Mouse (Mus musculus): Measurements from ENCODE around the gene Pak2. TPM values are rescaled to one million over a fixed set of nuclear protein-coding genes. Genes with fewer than 3 reads are reported as not detected.

Pak2 gene
- polyA plus RNA-seq (2015; fragmentation: Nextera tagmentation; extraction: Ambion mirVana) = 38.0 and 38.7 TPM in 2 replicates

GRCm38 (mm10) chr16:32078991-32079511 lies at the start of gene Pak2:
TSS of gene Pak2 (minus strand) at chr16:32079342.
- peak; percentile 96 for ATAC-seq (ENCODE audit: insufficient read depth, low FRiP score)
- H3K27me3 ChIP-seq (ENCODE audit: control insufficient read depth, insufficient read depth, low read length) = no peaks in the 10 kb centered on the region
- H3K36me3 ChIP-seq (ENCODE audit: control insufficient read depth, insufficient read depth, low read length) = no peaks in the 10 kb centered on the region
- under 1% methylated on average over 57 of the region's 60 CpGs for WGBS
- H3K4me2 ChIP-seq (ENCODE audit: low read depth, low read length) = peak within 1 kb of the TSS; percentile 73
- H3K9ac ChIP-seq (ENCODE audit: low read length) = peak within 1 kb of the TSS; percentile 98
- peaks cover 14% of the 10 kb centered on the region for H3K4me1 ChIP-seq (ENCODE audit: control insufficient read depth, insufficient read depth, low read length)
- peak within 1 kb of the TSS; percentile 98 for H3K27ac ChIP-seq (ENCODE audit: low read length)
- H3K4me3 ChIP-seq (replicated peaks; ENCODE audit: low read length) = peak within 1 kb of the TSS; percentile 91
- H3K9me3 ChIP-seq (replicated peaks; ENCODE audit: control insufficient read depth, low read length) = no peaks in the 10 kb centered on the region

GRCm38 (mm10) chr16:32127046-32127445 lies 47.9 kb upstream of the Pak2 start:
- no peak for ATAC-seq (ENCODE audit: insufficient read depth, low FRiP score)
- WGBS = 77% methylated on average over 4 of the region's 4 CpGs
- Histone ChIP-seq H3K4me1 (ENCODE audit: control insufficient read depth, insufficient read depth, low read length) (no peaks in the 10 kb centered on the region), H3K4me3 (replicated peaks; ENCODE audit: low read length) (no peak overlapping the region), H3K27me3 (ENCODE audit: control insufficient read depth, insufficient read depth, low read length) (no peaks in the 10 kb centered on the region), H3K9me3 (replicated peaks; ENCODE audit: control insufficient read depth, low read length) (no peaks in the 10 kb centered on the region), H3K9ac (ENCODE audit: low read length) (no peak overlapping the region), H3K36me3 (ENCODE audit: control insufficient read depth, insufficient read depth, low read length) (no peaks in the 10 kb centered on the region), H3K27ac (ENCODE audit: low read length) (peak overlapping the region; percentile 43; the same call in 1 of the 2 replicates), H3K4me2 (ENCODE audit: low read depth, low read length) (no peak overlapping the region)

- Histone ChIP-seq H3K9me3 (replicated peaks; ENCODE audit: control insufficient read depth, low read length) (no peaks in the 10 kb centered on the region), H3K4me1 (ENCODE audit: control insufficient read depth, insufficient read depth, low read length) (no peaks in the 10 kb centered on the region), H3K36me3 (ENCODE audit: control insufficient read depth, insufficient read depth, low read length) (no peaks in the 10 kb centered on the region), H3K27ac (ENCODE audit: low read length) (0 out of 2 replicates have a peak overlapping the region, but pooled peaks have one; percentile 18), H3K27me3 (ENCODE audit: control insufficient read depth, insufficient read depth, low read length) (no peaks in the 10 kb centered on the region), H3K4me2 (ENCODE audit: low read depth, low read length) (no peak overlapping the region), H3K9ac (ENCODE audit: low read length) (no peak overlapping the region), H3K4me3 (replicated peaks; ENCODE audit: low read length) (no peak overlapping the region)
- 81% methylated on average over 3 of the region's 3 CpGs for WGBS
- no peak for ATAC-seq (ENCODE audit: insufficient read depth, low FRiP score)
Observed at GRCm38 (mm10) chr16:32125364-32125763, 46.2 kb upstream of the Pak2 start.

GRCm38 (mm10) chr16:32124444-32125335 lies 45.5 kb upstream of the Pak2 start:
- ATAC-seq (ENCODE audit: insufficient read depth, low FRiP score) = no peak
- Histone ChIP-seq H3K4me2 (ENCODE audit: low read depth, low read length) (no peak overlapping the region), H3K27ac (ENCODE audit: low read length) (peak overlapping the region; percentile 1; the same call in 1 of the 2 replicates)

GRCm38 (mm10) chr16:32124020-32124419 lies 44.9 kb upstream of the Pak2 start:
- H3K4me1 ChIP-seq (ENCODE audit: control insufficient read depth, insufficient read depth, low read length) = no peaks in the 10 kb centered on the region
- ATAC-seq (ENCODE audit: insufficient read depth, low FRiP score) = no peak
- WGBS = 83% methylated on average over 7 of the region's 7 CpGs
- H3K4me2 ChIP-seq (ENCODE audit: low read depth, low read length) = no peak overlapping the region
- H3K9me3 ChIP-seq (replicated peaks; ENCODE audit: control insufficient read depth, low read length) = no peaks in the 10 kb centered on the region
- H3K4me3 ChIP-seq (replicated peaks; ENCODE audit: low read length) = no peak overlapping the region
- no peaks in the 10 kb centered on the region for H3K36me3 ChIP-seq (ENCODE audit: control insufficient read depth, insufficient read depth, low read length)
- H3K27me3 ChIP-seq (ENCODE audit: control insufficient read depth, insufficient read depth, low read length) = no peaks in the 10 kb centered on the region
- no peak overlapping the region for H3K27ac ChIP-seq (ENCODE audit: low read length)
- no peak overlapping the region for H3K9ac ChIP-seq (ENCODE audit: low read length)

More at GRCm38 (mm10) chr16:32124444-32125335, 45.5 kb upstream of the Pak2 start:
- Histone ChIP-seq H3K27me3 (ENCODE audit: control insufficient read depth, insufficient read depth, low read length) (no peaks in the 10 kb centered on the region), H3K9me3 (replicated peaks; ENCODE audit: control insufficient read depth, low read length) (no peaks in the 10 kb centered on the region), H3K9ac (ENCODE audit: low read length) (no peak overlapping the region), H3K36me3 (ENCODE audit: control insufficient read depth, insufficient read depth, low read length) (no peaks in the 10 kb centered on the region), H3K4me3 (replicated peaks; ENCODE audit: low read length) (no peak overlapping the region), H3K4me1 (ENCODE audit: control insufficient read depth, insufficient read depth, low read length) (no peaks in the 10 kb centered on the region)
- WGBS = 62% methylated on average over 17 of the region's 17 CpGs

- H3K36me3 ChIP-seq (ENCODE audit: control insufficient read depth, insufficient read depth, low read length) = no peaks in the 10 kb centered on the region
- no peaks in the 10 kb centered on the region for H3K27me3 ChIP-seq (ENCODE audit: control insufficient read depth, insufficient read depth, low read length)
- H3K9me3 ChIP-seq (replicated peaks; ENCODE audit: control insufficient read depth, low read length) = no peaks in the 10 kb centered on the region
- H3K4me1 ChIP-seq (ENCODE audit: control insufficient read depth, insufficient read depth, low read length) = no peaks in the 10 kb centered on the region; the same call in 1 of the 2 replicates
- no peak overlapping the region for H3K9ac ChIP-seq (ENCODE audit: low read length)
- 79% methylated on average over 3 of the region's 3 CpGs for WGBS
- no peak for ATAC-seq (ENCODE audit: insufficient read depth, low FRiP score)
- H3K4me2 ChIP-seq (ENCODE audit: low read depth, low read length) = no peak overlapping the region
- H3K27ac ChIP-seq (ENCODE audit: low read length) = no peak overlapping the region
- no peak overlapping the region for H3K4me3 ChIP-seq (replicated peaks; ENCODE audit: low read length)
Observed at GRCm38 (mm10) chr16:32120454-32120853, 41.3 kb upstream of the Pak2 start.

- Histone ChIP-seq H3K4me2 (ENCODE audit: low read depth, low read length) (no peak overlapping the region), H3K27ac (ENCODE audit: low read length) (no peak overlapping the region), H3K36me3 (ENCODE audit: control insufficient read depth, insufficient read depth, low read length) (no peaks in the 10 kb centered on the region), H3K9me3 (replicated peaks; ENCODE audit: control insufficient read depth, low read length) (no peaks in the 10 kb centered on the region), H3K27me3 (ENCODE audit: control insufficient read depth, insufficient read depth, low read length) (no peaks in the 10 kb centered on the region), H3K9ac (ENCODE audit: low read length) (no peak overlapping the region), H3K4me3 (replicated peaks; ENCODE audit: low read length) (no peak overlapping the region), H3K4me1 (ENCODE audit: control insufficient read depth, insufficient read depth, low read length) (no peaks in the 10 kb centered on the region; the same call in 1 of the 2 replicates)
- ATAC-seq (ENCODE audit: insufficient read depth, low FRiP score) = no peak
- WGBS = 24% methylated on average over 5 of the region's 5 CpGs
Observed at GRCm38 (mm10) chr16:32116186-32116585, 37.0 kb upstream of the Pak2 start.

GRCm38 (mm10) chr16:32115781-32116180 lies 36.6 kb upstream of the Pak2 start:
- Histone ChIP-seq H3K27ac (ENCODE audit: low read length) (no peak overlapping the region), H3K4me1 (ENCODE audit: control insufficient read depth, insufficient read depth, low read length) (no peaks in the 10 kb centered on the region; the same call in 1 of the 2 replicates), H3K4me3 (replicated peaks; ENCODE audit: low read length) (no peak overlapping the region), H3K9me3 (replicated peaks; ENCODE audit: control insufficient read depth, low read length) (no peaks in the 10 kb centered on the region), H3K4me2 (ENCODE audit: low read depth, low read length) (no peak overlapping the region), H3K36me3 (ENCODE audit: control insufficient read depth, insufficient read depth, low read length) (no peaks in the 10 kb centered on the region), H3K27me3 (ENCODE audit: control insufficient read depth, insufficient read depth, low read length) (no peaks in the 10 kb centered on the region), H3K9ac (ENCODE audit: low read length) (no peak overlapping the region)
- 39% methylated on average over 6 of the region's 6 CpGs for WGBS
- ATAC-seq (ENCODE audit: insufficient read depth, low FRiP score) = no peak

All from stomach, embryonic 16.5 days (tissue).